Mouse (Mus musculus): ENCODE measurements at regions not wholly inside any gene's neighbourhood (a gene's known extent, or its start where the extent isn't known, plus 50 kb on each side); places are given as distances from the start of the nearest gene placed in this dataset.

GRCm38 (mm10) chr4:33640576-33641255 lies 283.7 kb upstream of the Cnr1 start:
- no peak for TF ChIP-seq CTCF (conservative IDR thresholded peaks at IDR 0.05 in 1 of 2, IDR thresholded peaks at IDR 0.05 in 1 of 2; ENCODE audit: low read depth in 2 of 2, low read length in 2 of 2)
- no peak for TF ChIP-seq POLR2A (IDR thresholded peaks at IDR 0.05; ENCODE audit: low read depth, low read length)
- TF ChIP-seq ZKSCAN1 (IDR thresholded peaks at IDR 0.05; ENCODE audit: borderline replicate concordance, low read depth, low read length), result no peak
- TF ChIP-seq ETS1 (conservative IDR thresholded peaks at IDR 0.05; ENCODE audit: low read depth, low read length), result 0 out of 2 replicates have a peak, but pooled peaks have one; percentile 41
- no peak for TF ChIP-seq USF1 (IDR thresholded peaks at IDR 0.05; ENCODE audit: low read depth, low read length)
- TF ChIP-seq SIN3A (IDR thresholded peaks at IDR 0.05; ENCODE audit: low read length), result no peak
- TF ChIP-seq NELFE (IDR thresholded peaks at IDR 0.05; ENCODE audit: low read depth, low read length), result no peak
- no peak for TF ChIP-seq MAFK (IDR thresholded peaks at IDR 0.05; ENCODE audit: insufficient replicate concordance, low read length)
- no peak for TF ChIP-seq CHD1 (IDR thresholded peaks at IDR 0.05; ENCODE audit: low read depth, low read length)
- TF ChIP-seq ELF1 (IDR thresholded peaks at IDR 0.05; ENCODE audit: low read depth, low read length), result no peak
- no peak for TF ChIP-seq E2F4 (IDR thresholded peaks at IDR 0.05; ENCODE audit: insufficient replicate concordance, low read depth, low read length)
- TF ChIP-seq MYC (IDR thresholded peaks at IDR 0.05; ENCODE audit: low read depth, low read length), result no peak
